Mouse (Mus musculus): ENCODE data around the gene Akap7.
"Not testable (repeated sequence)": the region's sequence is repeated elsewhere in the genome, so short reads cannot be mapped to it uniquely, and the experiment has no call there.

The Akap7 gene

DNA sequence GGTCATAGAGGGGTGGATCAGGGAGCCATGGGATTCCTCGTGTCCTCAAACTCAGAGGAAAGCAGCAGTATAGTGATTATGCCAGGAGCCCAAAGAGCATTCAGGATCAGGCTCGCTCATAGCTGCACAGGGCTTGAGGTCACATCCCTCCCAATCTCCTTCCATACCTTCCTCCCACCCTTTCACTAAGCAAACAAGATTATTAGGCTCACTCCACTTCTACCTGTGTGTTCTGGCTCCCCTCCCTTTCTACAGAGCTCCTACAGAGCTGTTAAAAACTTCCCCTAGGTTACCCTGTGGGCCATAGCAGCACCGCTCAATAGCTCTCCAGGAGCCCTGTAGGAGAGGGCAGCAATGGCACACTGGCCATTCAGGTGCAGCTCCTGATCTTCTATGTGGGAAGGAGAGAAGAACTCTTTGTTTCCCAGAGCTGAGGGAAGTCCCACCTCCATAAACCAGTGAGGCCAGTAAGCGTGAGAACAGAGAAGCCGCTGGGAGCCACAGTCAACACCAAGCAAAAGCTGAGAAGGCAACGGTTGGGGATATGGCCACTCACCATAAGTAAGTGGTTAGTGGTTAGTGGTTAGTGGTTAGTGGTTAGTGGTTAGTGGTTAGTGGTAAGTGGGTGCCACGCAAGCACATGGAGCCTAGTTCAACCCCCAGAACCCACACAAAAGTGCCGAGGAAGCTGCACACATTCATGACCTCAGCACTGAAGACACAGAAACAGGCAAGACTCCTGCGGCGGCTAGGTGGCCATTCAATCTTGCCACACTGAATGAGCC, 122.7 kb downstream of the Akap7 start:
- no peak for DNase-seq

DNA sequence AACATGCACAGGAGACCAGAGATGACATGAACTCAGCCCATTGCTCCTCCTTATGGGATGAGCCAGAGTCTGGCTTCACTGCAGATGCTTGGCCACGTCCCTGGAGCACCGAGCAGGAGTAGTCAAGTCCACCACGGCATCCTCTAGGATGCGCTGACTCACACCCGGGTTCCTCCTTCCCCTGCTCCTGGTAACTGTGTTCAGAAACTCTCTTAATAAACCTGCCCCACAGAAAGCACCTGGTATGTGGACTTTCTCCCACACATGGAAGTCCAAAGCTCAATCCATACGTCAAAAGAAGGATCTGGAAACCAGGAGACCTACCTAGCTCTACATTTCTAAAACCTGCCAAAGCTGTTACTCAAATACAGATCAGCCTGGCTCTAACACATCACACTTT, 124.4 kb downstream of the Akap7 start:
- no peak for DNase-seq

DNA sequence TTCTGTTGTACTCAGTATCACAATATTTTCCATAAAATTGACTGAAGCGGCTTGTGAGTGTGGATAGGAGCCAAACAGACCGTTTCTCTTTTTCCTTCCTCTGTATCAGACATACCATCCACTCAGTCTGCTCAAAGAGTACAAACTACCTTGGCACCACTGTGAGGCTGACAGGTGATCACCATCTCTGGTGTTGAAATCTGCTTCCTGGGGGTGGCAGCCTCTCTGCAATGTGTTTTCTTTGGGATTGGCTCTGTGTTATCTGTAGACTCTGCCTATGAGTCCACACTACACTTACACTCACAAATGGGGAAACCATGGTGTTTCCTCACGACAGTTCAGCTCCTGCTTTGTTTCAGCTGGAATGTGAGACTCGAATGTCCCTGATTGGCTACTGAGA, 128.6 kb downstream of the Akap7 start:
- DNase-seq, result no peak

DNA sequence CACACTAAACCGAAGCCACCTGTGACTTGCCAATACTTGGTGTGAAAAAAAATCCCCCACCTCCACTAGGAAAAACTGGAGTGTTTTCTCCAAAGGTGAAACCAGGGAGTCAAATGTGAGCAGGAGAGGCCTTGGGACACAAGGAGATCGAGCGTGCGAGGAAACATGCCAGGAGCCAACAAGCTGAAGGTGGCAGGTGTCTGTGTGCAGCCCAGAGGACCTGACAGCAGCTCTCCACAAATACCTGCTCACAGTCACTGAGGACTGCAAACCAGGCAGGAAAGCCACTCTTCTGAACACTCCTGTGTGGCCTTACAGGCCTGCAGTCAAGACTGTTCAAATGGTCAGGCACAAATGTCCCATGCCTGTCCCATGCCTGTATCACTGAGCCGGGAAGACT, 130.4 kb downstream of the Akap7 start:
- DNase-seq, result no peak

DNA sequence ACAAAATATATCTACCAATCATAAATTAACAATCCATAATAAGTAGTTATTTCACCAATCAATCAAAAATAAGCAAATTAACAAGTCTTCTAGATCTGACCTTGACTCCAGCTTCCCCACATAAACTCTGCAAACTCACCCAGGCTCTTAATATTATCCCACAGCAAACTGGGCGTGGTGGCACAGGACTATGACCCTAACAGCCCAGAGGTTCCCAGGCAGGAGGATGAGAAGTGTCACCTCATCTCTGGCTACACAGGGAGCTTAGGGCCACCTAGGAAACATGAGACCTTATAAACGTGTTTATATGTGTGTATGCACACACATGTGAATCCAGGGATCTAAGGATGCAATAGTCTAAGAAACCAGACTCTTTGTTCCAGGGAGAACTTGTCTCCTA, 132.8 kb downstream of the Akap7 start:
- no peak for DNase-seq

DNA sequence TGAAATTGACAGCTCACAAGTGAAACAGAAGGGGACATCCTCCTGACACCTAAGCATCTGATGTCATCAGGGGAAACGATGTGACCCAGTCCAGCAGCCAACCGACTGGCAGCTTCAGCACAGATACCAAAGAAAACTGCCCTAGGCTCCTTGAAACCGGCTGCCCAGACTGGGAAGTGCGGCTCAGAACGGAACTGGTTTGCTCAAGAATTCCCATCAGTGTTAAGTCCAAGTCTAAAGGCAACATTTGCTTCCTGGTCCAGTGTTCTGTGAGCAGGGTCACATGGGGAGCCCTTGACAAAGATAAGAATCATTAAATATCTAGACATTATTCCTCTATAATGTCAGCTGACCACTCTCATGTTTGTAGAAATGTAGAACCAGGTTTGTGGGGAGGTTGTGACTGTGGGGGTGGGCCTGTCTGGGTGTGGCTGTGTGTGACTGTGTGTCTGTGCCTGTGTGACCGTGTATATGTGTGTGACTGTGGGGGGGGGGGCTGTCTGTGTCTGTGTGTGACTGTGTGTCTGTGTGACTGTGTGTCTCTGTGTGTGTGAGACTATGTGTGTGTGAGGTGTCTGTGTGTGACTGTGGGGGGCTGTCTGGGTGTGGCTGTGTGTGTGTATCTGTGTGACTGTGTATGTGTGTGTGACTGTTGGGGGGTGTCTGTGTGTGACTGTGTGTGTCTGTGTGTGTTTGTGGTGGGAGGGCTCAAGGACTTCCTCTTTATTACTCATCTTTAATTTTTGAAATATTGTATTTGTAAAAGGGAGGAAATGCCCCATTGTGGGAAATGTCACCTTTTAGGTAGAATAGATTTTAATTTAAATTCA, 140.1 kb downstream of the Akap7 start:
- DNase-seq, result no peak

DNA sequence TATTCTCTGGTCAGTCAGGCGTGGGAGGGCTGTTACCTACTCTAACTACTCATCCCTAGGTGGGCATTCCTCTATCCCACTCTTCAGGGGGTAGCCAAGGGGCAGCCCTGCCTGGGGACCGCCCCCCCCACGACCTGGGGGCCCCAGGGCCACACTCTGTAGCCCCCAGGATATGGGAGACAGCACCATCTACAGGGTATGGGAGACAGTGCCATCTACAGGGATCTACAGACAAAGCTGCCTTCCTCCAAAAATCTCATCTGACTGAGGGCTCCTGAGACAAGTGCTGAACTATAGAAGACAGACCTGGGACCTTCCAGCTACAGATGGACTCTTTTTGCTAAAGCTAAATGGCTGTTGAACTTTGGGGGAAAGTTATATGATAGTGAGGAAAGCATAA, 144.2 kb downstream of the Akap7 start:
- not testable (repeated sequence) for DNase-seq

DNA sequence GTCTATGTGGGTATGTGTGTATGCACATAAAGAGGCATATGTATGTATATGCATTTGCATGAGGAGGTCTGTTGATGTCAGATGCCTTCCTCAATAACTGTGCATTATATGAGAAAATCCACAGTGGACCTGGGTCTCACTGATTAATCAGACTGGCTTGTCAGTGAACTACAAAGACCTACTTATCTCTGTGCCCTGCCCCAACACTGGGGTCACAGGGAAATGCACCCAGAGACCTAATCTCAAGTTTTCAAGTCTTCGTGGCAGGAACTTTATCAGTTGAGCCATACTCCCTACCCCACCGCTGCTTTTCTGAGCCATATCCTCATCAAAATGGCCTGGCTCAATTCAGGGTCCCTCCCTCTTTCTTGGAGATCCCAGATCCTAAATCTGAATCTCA, 146.0 kb downstream of the Akap7 start:
- no peak for DNase-seq

DNA sequence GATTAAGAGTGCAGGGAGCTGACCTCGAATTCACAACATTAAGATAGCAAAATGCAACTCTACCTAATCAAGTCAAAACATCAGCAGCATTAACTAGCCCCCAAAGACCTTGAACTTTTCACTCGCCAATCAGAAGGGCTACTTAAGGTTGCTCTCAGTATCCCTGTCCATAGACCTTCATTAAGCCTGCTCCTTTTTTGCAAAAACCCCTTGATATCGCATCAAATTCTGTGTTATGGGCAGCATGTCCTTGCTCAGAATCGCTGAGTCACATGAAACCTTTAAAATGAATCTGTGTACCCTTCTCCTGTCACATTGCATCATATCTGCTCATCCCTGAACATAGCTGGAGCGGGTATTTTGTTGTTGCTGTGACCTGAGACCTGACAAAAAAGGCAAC, 149.0 kb downstream of the Akap7 start:
- no peak for DNase-seq

DNA sequence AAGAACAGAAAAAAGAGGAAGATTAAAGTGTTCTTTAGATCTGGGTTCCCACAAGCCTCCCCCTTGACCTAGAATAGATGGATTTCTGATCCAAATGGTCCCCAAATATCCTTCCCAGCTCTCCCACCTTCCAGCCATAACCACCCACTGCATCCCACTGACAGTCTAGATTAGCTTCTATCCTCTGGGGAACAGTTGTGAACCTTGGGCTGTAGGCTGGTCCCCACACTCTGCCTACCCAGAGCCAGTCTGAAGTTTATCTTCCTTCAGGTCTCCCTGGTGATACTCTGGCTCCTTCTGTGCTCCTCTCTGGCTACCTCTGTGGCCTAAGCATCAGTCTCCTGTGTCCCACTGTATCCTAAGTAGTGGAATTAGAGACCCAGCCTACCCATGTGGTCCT, 150.3 kb downstream of the Akap7 start:
- no peak for DNase-seq

DNA sequence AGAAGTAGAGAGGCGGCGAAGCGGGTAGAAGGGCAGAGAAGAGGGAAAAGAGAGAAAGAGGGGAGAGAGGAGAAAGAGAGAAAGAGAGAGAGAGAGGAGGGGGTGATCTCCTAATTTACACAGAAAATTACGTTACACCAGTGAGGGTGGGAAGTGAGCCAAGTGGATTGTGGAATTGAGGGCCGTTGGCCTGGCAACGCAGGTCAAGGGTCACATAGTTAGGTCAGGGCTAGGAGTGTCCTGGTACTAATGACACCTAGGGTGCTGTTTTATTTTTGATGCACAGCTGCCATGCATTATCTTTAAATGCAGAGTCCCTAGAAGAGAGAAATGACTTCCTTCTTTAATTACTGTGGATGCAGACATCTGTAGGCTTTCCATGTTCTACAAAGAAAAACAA, 153.4 kb downstream of the Akap7 start:
- no peak for DNase-seq

DNA sequence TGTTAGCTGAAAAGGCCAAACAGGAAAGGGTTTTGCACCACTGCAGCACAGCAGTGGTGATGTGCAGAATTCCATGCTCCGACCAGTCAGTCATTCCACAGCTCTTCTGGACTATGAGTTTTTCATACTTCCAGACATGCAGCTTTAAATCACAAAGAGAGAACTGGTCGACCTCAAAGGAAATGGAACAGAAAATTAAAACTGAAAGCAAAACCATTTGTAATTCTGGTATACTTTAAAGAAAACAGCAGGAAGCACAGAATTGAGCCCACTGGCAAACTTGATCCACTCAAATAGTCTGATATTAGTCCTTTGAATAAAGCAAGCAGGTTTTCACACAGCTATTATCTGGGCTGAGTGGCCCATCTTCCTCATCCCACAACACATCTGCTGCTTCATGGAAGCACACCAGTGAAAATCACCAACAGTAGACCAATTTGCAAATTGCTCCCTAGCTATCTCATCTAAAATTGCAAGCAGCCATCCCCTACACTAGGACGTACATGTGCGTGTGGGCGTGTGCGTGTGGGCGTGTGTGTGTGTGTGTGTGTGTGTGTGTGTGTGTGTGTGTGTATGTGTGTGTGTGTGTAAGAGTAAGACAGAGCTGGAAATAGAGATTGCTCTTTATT, 156.4 kb downstream of the Akap7 start:
- DNase-seq, result no peak

DNA sequence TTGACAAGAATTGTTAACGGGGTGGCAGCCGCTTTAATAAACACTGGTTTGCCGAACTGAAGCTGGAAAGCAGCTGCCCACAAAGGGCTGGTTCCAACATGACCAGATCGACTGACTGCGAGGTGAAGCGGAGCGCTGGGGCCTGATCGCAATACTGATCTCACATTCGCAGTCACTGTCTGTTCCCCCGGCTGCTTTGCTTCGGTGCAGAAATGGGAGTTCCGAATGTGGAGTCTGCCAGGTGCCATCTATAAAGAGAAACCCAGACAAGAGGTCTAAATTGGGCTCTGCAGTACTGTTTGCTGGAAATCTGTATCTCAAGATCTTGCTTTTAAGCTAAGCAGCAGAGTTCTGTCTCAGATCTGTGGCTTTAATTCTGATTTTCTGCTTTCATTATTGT, 161.8 kb downstream of the Akap7 start:
- DNase-seq, result no peak

DNA sequence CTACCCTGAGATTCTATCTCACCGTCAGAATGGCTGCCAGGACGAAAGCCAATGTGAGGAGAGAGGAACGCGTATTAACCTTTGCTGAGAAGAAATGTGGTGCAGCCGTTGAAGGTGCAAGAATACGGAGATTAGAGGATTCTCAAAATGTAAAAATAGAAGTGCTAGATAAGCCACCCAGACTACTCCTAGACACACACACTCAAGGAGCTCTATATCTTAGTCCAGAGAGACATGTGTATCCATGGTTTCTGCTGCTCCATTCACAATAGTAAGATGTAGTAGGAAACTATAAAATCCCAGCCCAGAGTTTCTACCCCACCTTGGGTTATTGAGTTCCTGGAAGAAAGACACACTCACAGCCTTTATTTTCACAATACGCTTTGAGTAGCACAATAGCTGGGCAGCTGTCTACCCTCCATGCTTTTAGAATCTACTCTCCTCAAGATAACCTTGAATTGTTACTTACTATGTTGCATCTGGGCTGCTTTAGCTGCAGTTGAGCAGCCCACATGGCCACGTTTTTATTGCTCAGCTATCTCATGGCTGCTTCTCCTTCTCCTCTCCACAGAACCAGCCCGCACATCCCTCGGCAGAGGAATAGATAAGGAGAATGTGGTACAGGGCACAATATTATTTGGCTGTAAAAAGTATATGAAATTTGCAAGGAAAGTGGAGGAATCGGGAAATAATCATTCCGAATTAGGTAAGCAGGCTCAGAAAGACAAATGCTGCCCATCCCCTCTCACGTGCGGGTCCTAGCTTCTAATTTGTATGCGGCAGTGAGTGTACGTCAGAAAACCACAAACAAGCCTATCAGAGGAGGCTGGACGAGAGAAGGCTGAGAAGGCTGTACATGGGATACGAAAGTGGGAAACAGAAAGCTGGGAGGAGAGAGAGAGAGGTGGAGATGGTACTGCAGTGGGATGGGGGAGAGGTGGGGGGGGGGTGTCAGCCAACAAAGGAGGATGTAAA, 162.6 kb downstream of the Akap7 start:
- DNase-seq, result no peak

DNA sequence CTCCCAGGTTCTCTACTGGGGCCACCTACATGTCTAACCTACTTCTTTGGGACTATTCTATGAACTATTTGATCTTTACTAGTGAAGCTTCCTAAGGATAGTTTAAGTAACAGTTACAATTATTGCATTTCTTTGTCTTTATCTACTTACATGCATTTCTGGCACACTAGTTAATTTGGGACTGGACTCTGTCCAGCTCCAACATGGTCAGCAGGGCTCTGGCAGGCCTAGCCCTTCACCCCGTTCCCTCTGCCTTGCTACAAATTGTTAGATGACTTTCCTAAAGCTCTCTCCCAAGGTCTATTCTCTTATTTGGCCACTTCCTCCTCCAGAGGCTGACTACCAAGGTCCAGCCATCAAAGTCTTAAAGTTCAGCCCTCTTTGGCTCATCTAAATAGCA, 165.9 kb downstream of the Akap7 start:
- DNase-seq, result no peak

DNA sequence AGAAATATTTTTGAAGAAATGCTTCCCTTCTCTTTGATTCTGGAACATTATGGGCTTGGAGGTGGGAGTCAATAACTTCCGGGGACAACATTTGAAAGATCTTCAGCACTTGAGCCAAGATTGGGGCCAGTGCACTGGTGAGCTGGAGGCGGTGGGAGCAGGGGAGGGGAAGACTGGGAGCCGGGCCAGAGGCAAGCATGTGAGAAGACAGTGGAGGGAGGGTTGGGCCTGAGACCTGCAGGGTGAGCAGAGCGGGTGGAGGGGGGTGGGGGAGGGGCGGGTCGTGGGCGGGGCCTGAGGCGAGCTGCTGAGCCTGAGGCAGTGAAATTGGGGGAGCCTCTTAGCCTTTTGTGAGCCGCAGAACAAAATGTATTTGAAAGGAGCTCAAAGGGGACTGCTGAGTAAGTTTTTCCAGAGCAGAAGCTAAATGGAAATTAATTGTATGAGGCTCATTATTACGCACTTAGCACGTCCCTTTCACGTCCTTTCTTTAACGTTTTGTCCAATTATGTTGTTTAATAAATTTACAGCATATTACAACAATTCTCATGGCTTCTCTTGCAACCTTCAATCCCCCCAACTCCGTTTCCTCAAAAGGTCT, 167.4 kb downstream of the Akap7 start:
- peak; percentile 59 to 68 for DNase-seq

DNA sequence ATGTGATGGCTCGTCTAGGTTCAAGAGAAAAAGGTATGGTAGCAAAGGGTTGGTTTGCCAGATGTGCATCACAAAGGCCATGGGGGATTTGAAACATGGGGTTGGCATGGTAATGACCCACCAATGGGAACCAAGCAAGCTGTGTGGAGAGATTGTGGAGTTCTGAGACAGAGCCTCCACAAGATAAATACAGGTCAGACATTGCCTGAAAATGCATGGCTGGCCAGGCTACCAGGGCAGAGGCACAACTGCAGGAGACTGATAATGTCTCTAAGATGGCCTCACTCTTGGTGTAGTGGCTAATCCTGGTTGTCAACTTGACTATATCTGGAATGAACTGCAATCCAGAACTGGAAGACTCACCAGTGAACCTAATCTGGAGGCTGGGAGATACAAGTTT, 174.1 kb downstream of the Akap7 start:
- no peak for DNase-seq

DNA sequence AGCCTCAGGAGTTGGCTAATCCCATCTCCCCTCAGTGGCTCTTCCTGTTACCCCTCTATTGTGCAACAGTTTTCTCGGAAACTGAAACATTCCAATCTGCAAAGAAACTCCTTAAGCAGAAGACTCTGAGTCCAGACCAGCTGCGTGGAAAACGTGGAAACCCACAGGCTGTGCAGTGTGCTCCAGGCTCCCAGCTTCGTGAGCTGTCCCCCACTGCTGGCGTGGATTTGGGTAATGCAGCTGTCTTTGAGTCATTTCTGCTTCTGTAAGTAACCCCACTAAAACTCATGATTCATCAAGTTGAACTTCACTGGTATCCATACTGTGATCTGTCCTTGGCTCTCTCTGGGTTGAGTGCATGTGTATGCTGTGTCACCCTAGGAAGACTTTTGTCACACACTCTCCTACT, 179.2 kb downstream of the Akap7 start:
- peak in 1 of 2 experiments; percentile 18 for DNase-seq

DNA sequence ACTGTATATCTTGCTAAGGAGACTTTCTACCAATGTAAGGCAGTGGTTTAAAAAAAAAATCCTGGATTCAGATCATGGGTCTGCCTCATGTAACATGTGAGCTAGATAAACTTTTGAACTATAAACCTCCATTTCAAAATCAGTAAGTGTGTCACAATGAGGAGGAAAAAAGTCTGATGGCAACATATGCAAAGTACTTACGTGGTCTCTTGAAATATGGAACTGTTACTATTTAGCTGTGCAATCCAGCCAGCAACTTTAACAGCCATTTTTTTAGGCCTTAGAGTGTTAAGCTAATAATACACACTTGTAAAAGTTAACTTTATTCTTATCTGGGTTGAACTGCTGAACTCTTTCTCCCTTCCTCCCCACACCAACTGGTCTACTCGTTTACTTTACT, 181.6 kb downstream of the Akap7 start:
- DNase-seq, result no peak

DNA sequence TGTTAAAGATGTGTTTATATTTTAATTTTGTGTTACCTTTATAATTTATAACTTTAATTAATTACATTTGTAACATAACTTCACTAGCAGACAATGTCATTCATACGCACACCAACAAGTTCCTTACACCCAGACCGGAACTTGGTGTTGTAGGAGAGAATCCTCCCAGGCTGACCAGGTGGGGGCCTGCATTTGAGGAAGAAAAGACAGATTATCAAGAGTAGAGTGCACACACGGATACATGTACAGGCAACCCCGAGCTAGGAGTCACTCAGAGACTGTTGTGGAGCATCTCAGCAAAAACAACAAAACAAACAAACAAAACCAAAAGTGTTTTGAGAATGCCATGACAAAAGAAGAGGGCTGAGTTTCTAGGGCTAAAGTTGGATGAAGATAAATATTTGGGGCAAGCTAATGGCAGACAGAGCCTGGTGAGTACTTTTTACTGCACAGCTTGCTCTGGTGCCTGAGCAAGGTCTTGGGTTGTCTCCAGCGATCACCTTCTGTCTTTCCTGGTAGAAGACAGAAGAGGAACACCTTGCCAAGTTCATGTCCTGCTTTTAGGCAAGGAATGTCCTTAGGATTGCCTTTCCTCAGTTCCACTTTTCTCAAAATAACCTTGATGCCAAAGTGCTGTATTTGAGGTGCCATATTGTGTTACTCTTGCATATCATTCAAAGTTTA, 186.7 kb downstream of the Akap7 start:
- no peak for DNase-seq

Measured in kidney, postnatal 4 days (tissue).